Mouse (Mus musculus) heart, embryonic 16.5 days (tissue): ENCODE data around the gene Ccdc78. TPM values are rescaled to one million over a fixed set of nuclear protein-coding genes. Genes with fewer than 3 reads are reported as not detected.

Experiments
- ATAC-seq: fragments of 200-750 bp; cut with Nextera tagmentation; replicated peaks from 2 replicates; pipeline ENCODE4 v1.8.0; 2017; ENCODE audit warnings: moderate number of reproducible peaks; ENCODE audit not compliant: insufficient read depth, low FRiP score; ENCODE audit errors: extremely low read depth
- H3K27ac ChIP-seq: fragments of 300-500 bp; sonication (generic); 2 replicates; pipeline ENCODE4 v1.5.1; 2014; ENCODE audit warnings: mild to moderate bottlenecking, low read length, control low read depth, moderate library complexity
- H3K27me3 ChIP-seq: fragments of 300-500 bp; sonication (generic); 2 replicates; pipeline ENCODE4 v1.6.1; 2014; ENCODE audit warnings: low read length, mixed read lengths; ENCODE audit not compliant: control insufficient read depth, insufficient read depth
- H3K36me3 ChIP-seq: fragments of 300-500 bp; sonication (generic); 2 replicates; pipeline ENCODE4 v1.6.1; 2014; ENCODE audit not compliant: control insufficient read depth, insufficient read depth
- H3K4me1 ChIP-seq: fragments of 300-500 bp; sonication (generic); 2 replicates; pipeline ENCODE4 v1.6.1; 2014; ENCODE audit warnings: low read length, mixed read lengths; ENCODE audit not compliant: control insufficient read depth, insufficient read depth
- H3K4me2 ChIP-seq: fragments of 300-500 bp; sonication (generic); 2 replicates; pipeline ENCODE4 v1.6.1; 2014; ENCODE audit warnings: low read depth, mild to moderate bottlenecking, control low read depth, low read length
- H3K4me3 ChIP-seq: fragments of 300-500 bp; sonication (generic); 2 replicates; pipeline ENCODE4 v1.5.1; 2014; ENCODE audit warnings: mild to moderate bottlenecking, control low read depth, low read length
- H3K9ac ChIP-seq: fragments of 300-500 bp; sonication (generic); 2 replicates; pipeline ENCODE4 v1.6.1; 2014; ENCODE audit warnings: low read length, control low read depth
- H3K9me3 ChIP-seq: fragments of 300-500 bp; sonication (generic); replicated peaks from 2 replicates; pipeline ENCODE4 v1.6.1; 2016; ENCODE audit warnings: low read length; ENCODE audit not compliant: control insufficient read depth
- WGBS: fragments of 180-500 bp; shearing (Covaris S2); extraction: QIAGEN DNeasy Blood & Tissue Kit; methylation state at CpG from one replicate; pipeline ENCODE4 v1.1.7; 2014; 5-methylcytosine and 5-hydroxymethylcytosine counted together
- polyA plus RNA-seq: library from polyadenylated mRNA; unstranded; fragments of >200 nt; fragmentation: Nextera tagmentation; extraction: Ambion mirVana; gene quantifications from 2 replicates; pipeline ENCODE4 v1.2.1, GENCODE M21; 2015

The Ccdc78 gene
- polyA plus RNA-seq, 1 experiment from 2014 or later = 0.53 TPM

DNA sequence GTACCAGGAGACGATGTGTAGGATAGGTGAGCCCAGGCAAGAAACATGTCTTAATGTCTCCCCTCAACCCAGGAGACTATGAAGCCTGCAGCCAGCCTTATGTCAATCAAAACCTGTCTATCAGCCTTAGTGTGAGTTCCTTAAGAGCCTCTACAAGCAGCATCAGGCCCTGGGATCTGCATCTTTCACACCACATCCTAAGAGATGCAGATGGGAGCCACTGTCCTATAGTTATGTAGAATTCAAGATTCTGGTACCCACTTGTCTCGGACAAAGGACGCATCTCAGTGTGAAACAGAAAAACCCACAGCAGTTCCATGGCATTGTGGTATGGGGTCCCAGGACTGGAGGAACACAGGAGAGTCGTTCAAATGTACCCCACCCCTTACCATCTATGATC, 31.3 kb upstream of the Ccdc78 start:
- no peaks in the 10 kb centered on the region for H3K9me3 ChIP-seq
- 0 out of 2 replicates have a peak, but pooled peaks cover 2% of the 10 kb centered on the region for H3K27me3 ChIP-seq
- H3K4me1 ChIP-seq = 0 out of 2 replicates have a peak, but pooled peaks cover 4% of the 10 kb centered on the region
- H3K4me3 ChIP-seq = no peak overlapping the region
- H3K27ac ChIP-seq = no peak overlapping the region
- WGBS = 76% methylated on average over 4 of the region's 4 CpGs
- no peaks in the 10 kb centered on the region for H3K36me3 ChIP-seq
- no peak overlapping the region for H3K9ac ChIP-seq
- no peak for ATAC-seq
- no peak overlapping the region for H3K4me2 ChIP-seq

DNA sequence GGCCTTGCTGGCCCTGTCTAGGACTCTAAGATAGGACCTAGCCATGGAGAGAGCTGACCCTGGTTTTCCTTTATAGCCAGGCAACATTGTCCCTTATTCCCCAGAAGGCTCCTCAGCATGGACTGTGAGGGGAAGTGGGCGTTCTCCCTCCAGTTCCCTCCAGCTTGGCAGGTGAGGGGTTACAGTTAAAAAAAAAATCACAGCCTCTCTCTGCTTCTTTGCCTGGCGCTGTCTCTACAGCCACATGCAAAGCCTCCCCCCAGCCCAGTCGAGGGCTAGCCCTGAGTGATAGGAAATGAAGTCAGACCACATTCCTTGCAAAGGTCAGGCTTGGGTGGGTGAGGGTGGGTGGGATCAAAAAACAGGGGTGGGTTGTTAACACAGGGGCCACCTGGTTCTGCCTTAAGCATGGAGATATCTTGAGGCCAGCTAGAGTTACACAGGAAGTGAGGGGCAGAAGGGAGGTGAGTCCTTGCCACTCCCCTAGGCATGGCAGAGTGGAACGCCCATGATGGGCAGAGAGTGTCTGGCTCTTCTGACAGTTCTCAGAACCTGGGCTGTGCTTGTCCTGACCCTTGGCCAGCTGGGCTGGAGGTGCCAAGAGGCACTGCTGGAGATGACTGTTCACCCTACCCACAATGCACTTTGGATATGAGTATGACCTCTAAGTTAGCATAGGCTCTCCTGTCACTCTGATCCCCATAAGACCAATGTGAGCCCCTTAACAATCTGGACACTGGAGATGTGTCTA, 30.6 kb upstream of the Ccdc78 start:
- 37% methylated on average over 4 of the region's 4 CpGs for WGBS
- no peak overlapping the region for H3K27ac ChIP-seq
- no peaks in the 10 kb centered on the region for H3K9me3 ChIP-seq
- no peak overlapping the region for H3K4me3 ChIP-seq
- ATAC-seq = 0 out of 2 replicates have a peak, but pooled peaks have one; percentile 12
- H3K27me3 ChIP-seq = 0 out of 2 replicates have a peak, but pooled peaks cover 2% of the 10 kb centered on the region
- H3K36me3 ChIP-seq = no peaks in the 10 kb centered on the region
- no peak overlapping the region for H3K4me2 ChIP-seq
- 0 out of 2 replicates have a peak, but pooled peaks cover 4% of the 10 kb centered on the region for H3K4me1 ChIP-seq
- H3K9ac ChIP-seq = no peak overlapping the region

DNA sequence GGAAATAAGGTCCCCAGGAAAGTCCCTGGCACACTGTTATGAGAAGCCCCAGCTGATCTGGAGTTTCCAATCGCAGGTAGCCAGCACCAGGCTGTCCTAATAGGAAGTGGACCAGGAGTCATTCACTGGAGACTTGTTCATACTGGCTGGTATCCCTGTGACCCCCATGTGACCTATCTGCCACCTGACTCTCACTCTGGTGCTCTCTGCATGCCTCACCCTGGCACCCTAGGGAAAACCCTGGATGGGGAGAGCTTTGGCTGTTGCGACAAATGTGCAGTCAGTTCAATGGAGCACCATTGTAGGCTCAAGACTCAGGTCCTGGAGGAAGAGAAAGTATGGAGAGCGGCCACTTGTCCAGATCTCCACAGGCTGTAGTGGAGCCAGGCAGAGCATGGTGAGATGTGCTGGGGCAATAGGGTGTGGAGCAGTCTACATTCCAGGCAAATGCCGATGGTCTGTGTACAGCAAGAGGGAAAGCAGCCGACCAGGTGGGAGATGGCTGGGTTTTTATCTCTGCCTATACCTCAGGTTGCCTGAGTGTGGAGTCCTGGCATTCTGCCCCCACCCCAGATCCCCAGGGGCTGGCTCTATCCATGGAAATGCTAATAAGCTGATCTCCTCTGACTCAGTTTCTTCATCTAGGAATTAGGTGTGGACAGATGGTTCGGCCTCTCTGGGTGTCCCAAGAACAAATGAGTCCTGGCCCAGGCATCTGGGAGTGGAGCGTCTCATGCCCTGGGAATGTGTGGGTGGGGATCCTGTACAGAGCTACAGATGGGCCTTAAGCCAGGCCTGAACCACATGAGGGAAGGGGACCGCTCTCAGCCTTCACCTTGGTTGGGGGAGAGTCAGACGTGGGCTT, 29.8 kb upstream of the Ccdc78 start:
- Histone ChIP-seq H3K36me3 (no peaks in the 10 kb centered on the region), H3K4me3 (no peak overlapping the region), H3K4me1 (no peaks in the 10 kb centered on the region), H3K9me3 (no peaks in the 10 kb centered on the region), H3K27ac (no peak overlapping the region), H3K9ac (no peak overlapping the region), H3K4me2 (no peak overlapping the region), H3K27me3 (0 out of 2 replicates have a peak, but pooled peaks cover 2% of the 10 kb centered on the region)
- 56% methylated on average over 9 of the region's 9 CpGs for WGBS
- ATAC-seq = no peak

DNA sequence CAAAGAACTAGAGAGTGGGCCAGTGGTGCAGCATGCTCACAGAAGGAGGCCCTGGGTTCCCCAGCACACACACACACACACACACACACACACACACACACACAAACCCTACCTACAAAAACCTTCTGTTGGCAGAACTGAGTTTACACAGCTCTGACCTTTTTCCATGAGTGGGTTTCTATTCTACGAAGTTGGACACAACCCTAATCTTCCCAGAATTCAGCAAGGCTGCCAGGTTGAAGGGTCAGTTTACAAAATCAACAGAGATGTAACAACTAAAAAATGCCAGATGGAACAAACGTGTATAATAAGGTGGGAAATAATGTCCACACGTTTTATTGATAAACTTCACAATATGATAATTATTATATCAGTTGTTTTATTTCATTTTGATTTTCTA, 28.7 kb upstream of the Ccdc78 start:
- WGBS = 52% methylated on average over 3 of the region's 3 CpGs
- Histone ChIP-seq H3K27ac (no peak overlapping the region), H3K36me3 (no peaks in the 10 kb centered on the region), H3K4me1 (no peaks in the 10 kb centered on the region), H3K4me2 (no peak overlapping the region), H3K9ac (no peak overlapping the region), H3K4me3 (no peak overlapping the region), H3K9me3 (no peaks in the 10 kb centered on the region), H3K27me3 (0 out of 2 replicates have a peak, but pooled peaks cover 2% of the 10 kb centered on the region)
- ATAC-seq = no peak

DNA sequence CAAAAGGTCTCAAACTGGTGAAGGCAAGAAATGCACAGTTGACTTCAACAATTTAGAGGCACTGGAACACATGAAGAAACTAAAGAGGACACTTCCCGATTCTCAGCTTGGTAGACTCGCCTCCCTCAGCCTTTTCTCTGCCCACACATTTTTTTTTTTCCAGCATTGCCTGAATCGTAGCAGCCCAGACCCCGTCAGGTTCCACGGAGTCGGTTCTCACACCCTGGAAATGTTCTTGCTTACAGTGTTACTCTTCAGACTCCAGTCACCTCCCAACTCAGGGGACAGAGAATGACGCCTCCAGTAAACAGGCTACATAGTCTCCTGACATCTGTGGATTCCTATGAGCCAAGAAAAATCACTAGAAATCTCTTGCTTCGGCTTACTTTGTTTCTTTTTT, 26.2 kb upstream of the Ccdc78 start:
- H3K9me3 ChIP-seq = no peaks in the 10 kb centered on the region
- H3K27ac ChIP-seq = no peak overlapping the region
- H3K36me3 ChIP-seq = no peaks in the 10 kb centered on the region
- no peak overlapping the region for H3K9ac ChIP-seq
- 0 out of 2 replicates have a peak, but pooled peaks cover 2% of the 10 kb centered on the region for H3K27me3 ChIP-seq
- ATAC-seq = no peak
- no peaks in the 10 kb centered on the region for H3K4me1 ChIP-seq
- H3K4me2 ChIP-seq = no peak overlapping the region
- WGBS = 67% methylated on average over 8 of the region's 8 CpGs
- no peak overlapping the region for H3K4me3 ChIP-seq

DNA sequence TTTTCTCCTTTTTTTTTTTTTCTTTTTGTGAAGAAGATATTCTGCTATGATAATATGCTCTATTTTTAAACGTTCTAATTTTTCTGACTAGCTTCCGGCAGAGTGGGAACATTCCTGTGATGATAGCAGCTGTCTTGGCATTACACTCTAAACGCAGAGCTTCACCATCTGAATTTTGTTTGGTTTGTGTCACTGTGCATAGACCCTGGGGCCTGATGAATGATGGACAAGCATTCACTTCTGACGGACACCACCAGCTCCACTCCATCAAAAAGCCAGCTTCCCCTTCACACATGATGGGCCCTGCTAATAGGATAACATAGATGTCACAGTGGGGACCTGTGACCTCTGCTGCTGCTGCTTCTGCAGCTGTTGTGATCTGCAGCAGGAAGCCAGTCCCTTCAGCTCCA, 24.8 kb upstream of the Ccdc78 start:
- 0 out of 2 replicates have a peak, but pooled peaks cover 2% of the 10 kb centered on the region for H3K27me3 ChIP-seq
- no peak overlapping the region for H3K9ac ChIP-seq
- no peak overlapping the region for H3K4me2 ChIP-seq
- no peaks in the 10 kb centered on the region for H3K9me3 ChIP-seq
- no peak overlapping the region for H3K4me3 ChIP-seq
- WGBS = 23% methylated on average over 4 of the region's 4 CpGs
- H3K36me3 ChIP-seq = no peaks in the 10 kb centered on the region
- H3K27ac ChIP-seq = no peak overlapping the region
- ATAC-seq = no peak
- no peaks in the 10 kb centered on the region for H3K4me1 ChIP-seq

DNA sequence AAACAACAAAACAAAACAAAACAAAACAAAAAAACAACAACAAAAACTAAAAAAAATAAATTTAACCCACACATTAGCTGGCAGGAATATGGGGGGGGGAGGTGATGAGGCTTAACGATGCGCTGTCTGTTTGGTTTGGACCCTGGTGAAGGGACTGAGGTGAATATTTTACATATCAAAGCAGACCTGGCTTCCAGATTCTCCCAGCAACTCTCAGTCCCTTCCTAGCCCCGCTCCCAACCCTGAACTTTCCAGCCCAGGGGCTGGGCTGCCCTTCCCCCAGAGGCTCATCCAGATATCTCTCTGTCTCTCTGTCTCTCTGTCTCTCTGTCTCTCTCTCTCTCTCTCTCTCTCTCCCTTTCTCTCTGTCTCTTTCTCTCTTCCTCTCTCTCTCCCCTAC, 23.8 kb upstream of the Ccdc78 start:
- H3K9ac ChIP-seq = no peak overlapping the region
- no peak overlapping the region for H3K4me2 ChIP-seq
- H3K27ac ChIP-seq = no peak overlapping the region
- ATAC-seq = no peak
- WGBS = 33% methylated on average over 3 of the region's 3 CpGs
- no peaks in the 10 kb centered on the region for H3K9me3 ChIP-seq
- H3K36me3 ChIP-seq = no peaks in the 10 kb centered on the region
- no peaks in the 10 kb centered on the region for H3K4me1 ChIP-seq
- 0 out of 2 replicates have a peak, but pooled peaks cover 2% of the 10 kb centered on the region for H3K27me3 ChIP-seq
- no peak overlapping the region for H3K4me3 ChIP-seq

DNA sequence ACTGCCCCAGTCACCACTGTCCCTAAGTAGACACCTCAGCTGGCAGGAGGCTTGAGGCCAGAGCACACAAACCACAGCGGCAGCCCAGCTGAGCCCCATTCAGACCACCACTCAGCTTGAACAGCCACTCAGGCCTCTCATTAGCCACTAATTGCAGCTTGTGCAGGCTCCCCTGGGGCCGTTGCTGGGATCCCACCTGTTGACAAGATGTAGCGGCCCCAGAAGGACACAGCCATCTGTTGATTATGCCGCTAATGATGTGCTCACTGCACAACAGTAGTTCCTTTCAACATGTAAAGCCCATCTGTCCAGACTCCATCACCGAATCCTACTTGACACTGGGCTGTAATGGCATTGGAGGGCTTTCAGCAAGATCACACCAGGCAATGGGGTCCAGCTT, 20.5 kb upstream of the Ccdc78 start:
- 58% methylated on average over 5 of the region's 5 CpGs for WGBS
- Histone ChIP-seq H3K27ac (no peak overlapping the region), H3K9ac (no peak overlapping the region), H3K27me3 (no peaks in the 10 kb centered on the region; the same call in 1 of the 2 replicates), H3K9me3 (no peaks in the 10 kb centered on the region), H3K4me3 (no peak overlapping the region), H3K4me2 (no peak overlapping the region), H3K36me3 (no peaks in the 10 kb centered on the region), H3K4me1 (no peaks in the 10 kb centered on the region)
- no peak for ATAC-seq

DNA sequence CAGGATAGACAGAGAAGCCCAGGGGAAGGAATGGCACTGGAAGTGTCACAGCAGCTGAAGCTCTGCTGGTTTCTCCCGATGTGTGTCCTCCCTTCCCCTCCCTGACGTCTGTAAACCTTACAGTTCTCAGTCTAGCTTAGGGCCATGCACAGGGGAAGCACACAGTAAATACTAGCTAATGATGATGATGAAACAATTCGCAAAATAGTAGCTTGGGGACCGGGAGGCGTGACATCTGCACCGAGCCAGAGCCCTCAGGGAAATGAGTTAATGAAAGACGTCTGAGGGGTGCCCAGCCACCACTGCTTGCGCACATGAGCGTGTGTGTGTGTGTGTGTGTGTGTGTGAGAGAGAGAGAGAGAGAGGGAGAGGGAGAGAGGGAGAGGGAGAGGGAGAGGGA, 17.0 kb upstream of the Ccdc78 start:
- ATAC-seq = no peak
- Histone ChIP-seq H3K4me2 (no peak overlapping the region), H3K9ac (no peak overlapping the region), H3K4me1 (peaks cover 3% of the 10 kb centered on the region), H3K27me3 (no peaks in the 10 kb centered on the region; the same call in 1 of the 2 replicates), H3K36me3 (no peaks in the 10 kb centered on the region), H3K27ac (no peak overlapping the region), H3K4me3 (no peak overlapping the region), H3K9me3 (no peaks in the 10 kb centered on the region)
- WGBS = 55% methylated on average over 9 of the region's 9 CpGs
